Mouse (Mus musculus) thymus, adult 18-20 months (tissue): ENCODE data around the gene Hspb7.

Experiments
- DNase-seq, 2 experiments: peaks; one replicate each; pipeline ENCODE4 v3.0.0; 2022; ENCODE audit warnings: mixed read lengths in 2 of 2

The Hspb7 gene

GRCm38 (mm10) chr4:141451251-141451650 is 30.7 kb downstream of the Hspb7 start:
- no peak for DNase-seq

GRCm38 (mm10) chr4:141451916-141452450 is 31.4 kb downstream of the Hspb7 start:
- no peak for DNase-seq

GRCm38 (mm10) chr4:141454581-141455350 is 34.2 kb downstream of the Hspb7 start:
- DNase-seq = peak in 1 of 2 experiments; percentile 28

GRCm38 (mm10) chr4:141455526-141455925 is 34.9 kb downstream of the Hspb7 start:
- no peak for DNase-seq

- DNase-seq = no peak
Measured at GRCm38 (mm10) chr4:141456193-141456938, 35.8 kb downstream of the Hspb7 start.

- DNase-seq = no peak
Measured at GRCm38 (mm10) chr4:141458236-141458635, 37.7 kb downstream of the Hspb7 start.

GRCm38 (mm10) chr4:141458888-141459287 is 38.3 kb downstream of the Hspb7 start:
- no peak for DNase-seq

GRCm38 (mm10) chr4:141459766-141460165 is 39.2 kb downstream of the Hspb7 start:
- DNase-seq = no peak

- DNase-seq = no peak
Measured at GRCm38 (mm10) chr4:141460481-141460880, 39.9 kb downstream of the Hspb7 start.

GRCm38 (mm10) chr4:141461088-141461487 is 40.5 kb downstream of the Hspb7 start:
- DNase-seq = no peak

GRCm38 (mm10) chr4:141461576-141461975 is 41.0 kb downstream of the Hspb7 start:
- no peak for DNase-seq

GRCm38 (mm10) chr4:141463472-141463871 is 42.9 kb downstream of the Hspb7 start:
- peak in 1 of 2 experiments; percentile 2 for DNase-seq

- peak in 1 of 2 experiments; percentile 3 for DNase-seq
Measured at GRCm38 (mm10) chr4:141464722-141465121, 44.1 kb downstream of the Hspb7 start.

- DNase-seq = no peak
Measured at GRCm38 (mm10) chr4:141465512-141466288, 45.1 kb downstream of the Hspb7 start.

GRCm38 (mm10) chr4:141466289-141466795 is 45.8 kb downstream of the Hspb7 start:
- DNase-seq = no peak

- DNase-seq = no peak
Measured at GRCm38 (mm10) chr4:141466844-141467580, 46.4 kb downstream of the Hspb7 start.

- no peak for DNase-seq
Measured at GRCm38 (mm10) chr4:141467581-141467927, 47.0 kb downstream of the Hspb7 start.

- no peak for DNase-seq
Measured at GRCm38 (mm10) chr4:141468576-141468975, 48.0 kb downstream of the Hspb7 start.

GRCm38 (mm10) chr4:141469343-141469742 is 48.8 kb downstream of the Hspb7 start:
- DNase-seq = no peak

GRCm38 (mm10) chr4:141471491-141471890 is 50.9 kb downstream of the Hspb7 start:
- DNase-seq = no peak

- DNase-seq = no peak
Measured at GRCm38 (mm10) chr4:141472641-141473321, 52.2 kb downstream of the Hspb7 start.
